Mouse (Mus musculus) bone marrow macrophage, adult 2 months (primary cell): Measurements from ENCODE around the gene Map2k7.

Experiments used
- CTCF ChIP-seq: IDR thresholded peaks from 2 replicates; pipeline ENCODE4 v1.5.1; 2012; ENCODE audit warnings: low read depth, mild to moderate bottlenecking, low read length, moderate library complexity
- POLR2A ChIP-seq: IDR thresholded peaks from 2 replicates; pipeline ENCODE4 v1.6.1; 2012; ENCODE audit warnings: mild to moderate bottlenecking, low read depth, low read length, borderline replicate concordance

GRCm38 (mm10) chr8:4216791-4217621 lies 21.5 kb upstream of the Map2k7 start, which contains the start of gene Prr36:
- TF ChIP-seq CTCF (no peak), POLR2A (no peak)
